Mouse (Mus musculus) thymus, postnatal 10 days (tissue): ENCODE data around the gene Rgl1.

ENCODE experiments used
- DNase-seq, 2 experiments: peaks; one replicate each; pipeline ENCODE4 v3.0.0; 2021; ENCODE audit warnings: low spot score in 2 of 2

Gene Rgl1

GRCm38 (mm10) chr1:152549061-152549738 lies 217.0 kb downstream of the Rgl1 start:
- no peak for DNase-seq

- DNase-seq = no peak
Measured at GRCm38 (mm10) chr1:152543449-152544159, 222.5 kb downstream of the Rgl1 start.

GRCm38 (mm10) chr1:152542747-152543378 lies 223.3 kb downstream of the Rgl1 start:
- no peak for DNase-seq

GRCm38 (mm10) chr1:152540304-152540887 lies 225.8 kb downstream of the Rgl1 start:
- no peak for DNase-seq

- DNase-seq = no peak
Measured at GRCm38 (mm10) chr1:152538817-152539216, 227.3 kb downstream of the Rgl1 start.

GRCm38 (mm10) chr1:152537186-152537585 lies 229.0 kb downstream of the Rgl1 start:
- DNase-seq = no peak

GRCm38 (mm10) chr1:152536416-152537018 lies 229.6 kb downstream of the Rgl1 start:
- no peak for DNase-seq

- no peak for DNase-seq
Measured at GRCm38 (mm10) chr1:152534531-152534930, 231.6 kb downstream of the Rgl1 start.

GRCm38 (mm10) chr1:152531498-152531897 lies 234.7 kb downstream of the Rgl1 start:
- no peak for DNase-seq

- DNase-seq = no peak
Measured at GRCm38 (mm10) chr1:152528778-152529177, 237.4 kb downstream of the Rgl1 start.

- no peak for DNase-seq
Measured at GRCm38 (mm10) chr1:152528214-152528613, 237.9 kb downstream of the Rgl1 start.

- no peak for DNase-seq
Measured at GRCm38 (mm10) chr1:152526154-152526553, 240.0 kb downstream of the Rgl1 start.

GRCm38 (mm10) chr1:152524987-152525648 lies 241.0 kb downstream of the Rgl1 start:
- peak; percentile 27 to 70 for DNase-seq

- no peak for DNase-seq
Measured at GRCm38 (mm10) chr1:152524098-152524892, 241.9 kb downstream of the Rgl1 start.

GRCm38 (mm10) chr1:152523292-152523691 lies 242.9 kb downstream of the Rgl1 start:
- no peak for DNase-seq

- no peak for DNase-seq
Measured at GRCm38 (mm10) chr1:152522226-152522625, 243.9 kb downstream of the Rgl1 start.

- peak; percentile 37 to 68 for DNase-seq
Measured at GRCm38 (mm10) chr1:152520798-152521575, 245.2 kb downstream of the Rgl1 start.

- no peak for DNase-seq
Measured at GRCm38 (mm10) chr1:152518971-152519370, 247.2 kb downstream of the Rgl1 start.

GRCm38 (mm10) chr1:152517057-152517570 lies 249.0 kb downstream of the Rgl1 start:
- DNase-seq = no peak

- no peak for DNase-seq
Measured at GRCm38 (mm10) chr1:152514256-152514655, 251.9 kb downstream of the Rgl1 start.
